Comparison of ENCODE assay signal across 17 mouse cellular contexts in the genomic region with DNA sequence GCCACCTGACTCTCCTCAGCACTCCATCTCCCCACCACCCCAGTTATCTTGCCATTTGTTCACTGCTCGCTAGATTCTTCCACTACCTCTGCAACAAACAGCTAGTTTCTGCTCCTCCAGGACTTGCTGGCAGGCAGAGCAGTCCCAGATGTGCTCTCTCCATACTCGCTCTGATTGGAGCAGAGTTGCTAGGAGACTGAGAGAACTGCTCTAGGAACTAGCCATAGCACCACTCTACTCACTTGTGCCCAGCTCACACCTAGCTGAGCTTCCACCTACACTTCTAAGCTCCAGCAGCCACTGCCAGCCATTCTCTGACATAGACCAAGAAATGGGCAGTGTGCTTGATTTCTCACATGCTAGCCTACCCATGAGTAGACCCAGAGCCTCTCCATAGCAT.
"Had no signal": no experiment of that assay in that cellular context is flagged by ENCODE, and none has a peak within 500 bp of the region (broad histone marks: within the 10 kb centered on the region; RNA-seq: fewer than 3 reads in every experiment).

No protein-coding gene starts in this region.

- H3K9me3 ChIP-seq: neural tube, embryonic 12.5 days; neural tube, embryonic 13.5 days; neural tube, embryonic 15.5 days; stomach, embryonic 15.5 days had no signal

- H3K36me3 ChIP-seq: neural tube, embryonic 12.5 days; neural tube, embryonic 13.5 days; neural tube, embryonic 15.5 days; stomach, embryonic 15.5 days had no signal

- H3K4me1 ChIP-seq: neural tube, embryonic 12.5 days; neural tube, embryonic 13.5 days; neural tube, embryonic 15.5 days; stomach, embryonic 15.5 days had no signal

- H3K9ac ChIP-seq: neural tube, embryonic 12.5 days; neural tube, embryonic 13.5 days; neural tube, embryonic 15.5 days; stomach, embryonic 15.5 days had no signal

- H3K4me3 ChIP-seq: neural tube, embryonic 12.5 days; neural tube, embryonic 13.5 days; neural tube, embryonic 15.5 days; stomach, embryonic 15.5 days had no signal

- H3K27me3 ChIP-seq: neural tube, embryonic 12.5 days; neural tube, embryonic 13.5 days; neural tube, embryonic 15.5 days; stomach, embryonic 15.5 days had no signal

- H3K4me2 ChIP-seq: neural tube, embryonic 12.5 days; neural tube, embryonic 13.5 days; neural tube, embryonic 15.5 days; stomach, embryonic 15.5 days had no signal

- H3K27ac ChIP-seq: neural tube, embryonic 12.5 days; neural tube, embryonic 13.5 days; neural tube, embryonic 15.5 days; stomach, embryonic 15.5 days; stomach, postnatal 0 days had no signal

- DNase-seq: retina, postnatal 1 day; right cerebral cortex, adult 18-20 months; right cerebral cortex, postnatal 14 days; right cerebral cortex, postnatal 25 days; right cerebral cortex, postnatal 4 days; spleen, adult 18-20 months; thymus, adult 18-20 months; thymus, adult 2 months; thymus, postnatal 14 days; thymus, postnatal 25 days; thymus, postnatal 36 days; thymus, postnatal 4 days had no signal
